Mouse (Mus musculus) thymus, adult 2 months (tissue): ENCODE measurements around the gene Poldip3.

Experiments
- CTCF ChIP-seq: fragments of 200-500 bp; IDR thresholded peaks from 2 replicates; pipeline ENCODE4 v1.5.1; 2012; ENCODE audit warnings: mild to moderate bottlenecking, control low read depth, low read length, moderate library complexity, borderline replicate concordance; ENCODE audit not compliant: control insufficient read depth, poor library complexity, insufficient read depth; ENCODE audit errors: extremely low read depth
- POLR2A ChIP-seq: fragments of 200-500 bp; IDR thresholded peaks from 2 replicates; pipeline ENCODE4 v1.6.1; 2012; ENCODE audit warnings: mild to moderate bottlenecking, low read length, control low read depth, moderate library complexity; ENCODE audit not compliant: control insufficient read depth, poor library complexity, insufficient read depth; ENCODE audit errors: extremely low read depth

GRCm38 (mm10) chr15:83107814-83108213 is 41.4 kb downstream of the Poldip3 start:
- TF ChIP-seq CTCF (no peak), POLR2A (no peak)
